Mouse (Mus musculus) cerebral cortex, adult 2 months (tissue): Measurements from ENCODE around the gene Mtmr1.

ENCODE experiments used
- WGBS: fragments of 180-500 bp; shearing (Covaris S2); methylation state at CpG from one replicate; pipeline ENCODE4 v1.1.7; 2018; 5-methylcytosine and 5-hydroxymethylcytosine counted together

The Mtmr1 gene

DNA sequence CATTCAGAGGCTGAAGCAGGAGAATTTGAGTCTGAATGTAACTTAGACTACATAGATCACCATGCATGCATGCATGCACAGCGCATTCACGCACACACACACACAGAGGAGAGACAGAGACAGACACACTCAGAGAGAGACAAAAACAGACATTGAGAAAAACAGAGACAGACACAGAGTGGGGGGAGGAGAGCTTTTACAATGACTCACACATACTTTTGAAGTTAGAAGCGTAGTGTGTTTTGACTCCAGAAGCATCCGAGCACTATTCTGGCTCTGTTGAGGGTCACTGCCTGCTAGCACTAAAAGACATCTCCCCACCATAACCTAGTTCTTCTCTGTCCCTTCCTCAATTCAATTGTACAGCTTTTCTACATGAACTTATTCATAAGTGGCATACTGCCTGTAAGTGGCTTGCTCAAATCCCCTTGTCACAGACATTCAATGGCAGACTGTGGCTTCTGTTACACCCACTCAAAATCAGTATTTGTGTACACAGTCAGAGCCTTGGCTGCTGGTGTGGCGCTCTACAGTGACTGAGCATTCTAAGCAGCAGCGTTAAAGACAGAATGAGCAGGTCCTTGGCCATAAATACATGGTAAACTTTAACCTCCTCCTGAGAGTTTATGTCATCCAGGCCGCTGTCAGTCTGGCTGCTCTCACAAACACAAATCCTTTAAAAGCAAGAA lies 99.7 kb downstream of the Mtmr1 start:
- WGBS: 52% methylated on average over 7 of the region's 7 CpGs

DNA sequence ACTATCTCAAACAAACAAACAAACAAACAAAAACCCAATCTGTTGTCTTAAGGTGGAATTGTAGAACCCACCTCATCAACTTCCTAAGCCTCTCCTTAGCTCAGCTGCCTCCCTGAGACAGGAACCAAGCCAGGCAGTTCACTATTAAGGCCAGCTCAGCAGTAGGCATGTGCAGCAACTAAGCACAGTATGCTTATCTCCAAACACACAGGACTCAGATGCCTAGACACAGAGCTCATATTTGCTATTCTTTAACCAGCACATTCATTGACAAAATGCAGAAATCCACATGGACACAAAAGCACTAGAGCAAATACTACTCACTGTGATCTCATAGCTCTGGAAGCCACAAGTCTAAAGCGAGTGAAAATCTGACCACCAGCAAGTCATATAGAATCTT lies 100.9 kb downstream of the Mtmr1 start:
- WGBS: 89% methylated on average over 1 of the region's 1 CpGs

DNA sequence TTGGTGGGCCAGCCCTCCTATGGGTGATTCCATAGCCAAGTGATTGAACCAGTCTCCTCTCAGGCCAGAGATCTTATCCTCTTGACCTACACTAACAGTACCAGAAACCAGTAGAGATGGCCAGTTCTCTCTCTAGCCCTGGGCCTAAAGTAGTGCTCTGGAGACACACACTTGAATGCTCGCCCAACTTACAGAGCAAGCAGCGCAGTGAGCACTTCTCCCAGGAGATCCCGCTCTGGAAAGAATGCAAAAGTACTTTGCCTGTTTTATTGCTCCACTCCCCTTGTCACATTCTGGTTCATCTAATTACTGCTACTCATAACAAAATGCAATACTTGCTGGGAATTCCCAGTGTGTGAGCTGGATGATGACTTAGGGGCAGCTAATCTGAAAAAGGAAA lies 102.9 kb downstream of the Mtmr1 start:
- 89% methylated on average over 3 of the region's 3 CpGs for WGBS
